Comparison of ENCODE assay signal across 8 mouse cellular contexts in the genomic region with DNA sequence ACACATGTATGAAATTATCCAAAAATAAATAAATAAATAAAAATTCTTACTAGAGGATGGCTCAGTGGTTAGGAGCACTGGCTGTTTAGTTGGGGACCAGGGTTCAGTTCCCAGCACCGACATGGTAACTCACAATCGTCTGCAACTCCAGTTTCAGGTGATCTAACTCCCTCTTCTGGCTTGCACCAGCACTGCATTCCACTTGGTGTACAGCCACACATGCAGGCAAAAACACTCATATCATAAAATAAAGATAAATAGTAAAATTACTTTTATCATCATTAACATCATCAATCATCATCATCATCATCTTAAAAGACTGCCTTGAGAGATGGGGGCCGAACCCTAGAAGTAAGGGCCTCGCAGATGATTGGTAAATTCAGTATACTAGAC. TPM values are rescaled to one million over a fixed set of nuclear protein-coding genes. Genes with fewer than 3 reads are reported as not detected.
DNase-seq lines count a peak whose midpoint lies in the region; ATAC-seq lines count a peak whose summit lies in the region.

No protein-coding gene starts in this region.

- H3K4me1 ChIP-seq in hindbrain, embryonic 11.5 days (replicated peaks; ENCODE audit: control insufficient read depth, insufficient read depth, low read length) = no peaks in the 10 kb centered on the region; the same call in 1 of the 2 replicates
- H3K4me1 ChIP-seq in midbrain, embryonic 10.5 days = peaks cover 12% of the 10 kb centered on the region

- no peaks in the 10 kb centered on the region for H3K9me3 ChIP-seq in hindbrain, embryonic 11.5 days (ENCODE audit: control insufficient read depth, low read length)
- no peaks in the 10 kb centered on the region for H3K9me3 ChIP-seq in midbrain, embryonic 10.5 days (replicated peaks)

- H3K27ac ChIP-seq in hindbrain, embryonic 11.5 days (ENCODE audit: low read depth, low read length) = no peak overlapping the region
- H3K27ac ChIP-seq in midbrain, embryonic 10.5 days (replicated peaks) = peak overlapping the region; percentile 90; the same call in 1 of the 2 replicates

- H3K27me3 ChIP-seq in hindbrain, embryonic 11.5 days (ENCODE audit: control insufficient read depth, insufficient read depth, low read length) = no peaks in the 10 kb centered on the region
- H3K27me3 ChIP-seq in midbrain, embryonic 10.5 days (ENCODE audit: low read depth, poor library complexity, severe bottlenecking) = no peaks in the 10 kb centered on the region

- peak overlapping the region; percentile 63; the same call in 1 of the 2 replicates for H3K4me2 ChIP-seq in hindbrain, embryonic 11.5 days (replicated peaks; ENCODE audit: low read depth, low read length)

- H3K36me3 ChIP-seq in hindbrain, embryonic 11.5 days (ENCODE audit: control insufficient read depth, insufficient read depth, low read length) = no peaks in the 10 kb centered on the region
- H3K36me3 ChIP-seq in midbrain, embryonic 10.5 days = no peaks in the 10 kb centered on the region; the same call in 1 of the 2 replicates

- peak; percentile 89 for DNase-seq in heart, adult 11 months
- no peak for DNase-seq in heart, adult 18-20 months
- peak; percentile 75 for DNase-seq in R1 (ENCODE audit: low read depth, low spot score)
- peak; percentile 30 for DNase-seq in hindbrain, embryonic 11.5 days (ENCODE audit: low spot score)
- DNase-seq in midbrain, embryonic 10.5 days (ENCODE audit: low spot score) = no peak
- no peak for DNase-seq in B cell, adult 2 months
- DNase-seq in yolk sac, embryonic 10.5 days (ENCODE audit: low spot score) = no peak
- no peak for DNase-seq in spleen, postnatal 36 days (ENCODE audit: low spot score in 2 of 2)

- peak overlapping the region; percentile 78; the same call in 1 of the 2 replicates for H3K4me3 ChIP-seq in hindbrain, embryonic 11.5 days (ENCODE audit: low read depth, low read length)
- H3K4me3 ChIP-seq in midbrain, embryonic 10.5 days = peak overlapping the region; percentile 94

- ATAC-seq in hindbrain, embryonic 11.5 days (ENCODE audit: low FRiP score) = peak; percentile 41

- 63% methylated on average over 4 of the region's 4 CpGs for WGBS in hindbrain, embryonic 11.5 days
- WGBS in midbrain, embryonic 10.5 days = 67% methylated on average over 4 of the region's 4 CpGs

- H3K9ac ChIP-seq in hindbrain, embryonic 11.5 days (ENCODE audit: low read depth, low read length) = no peak overlapping the region

RNA-seq across cellular contexts. Expression of a gene that starts 0.4 kb away (rescaled TPM):
- 10 to 100 TPM; 36.7 to 41.0 TPM for total RNA-seq in heart, adult 18-20 months (2021)
- 19.6 and 28.6 TPM in 2 replicates for polyA plus RNA-seq in hindbrain, embryonic 11.5 days (2014; fragmentation: Nextera tagmentation; extraction: Ambion mirVana)
- polyA plus RNA-seq in midbrain, embryonic 10.5 days (2016; fragmentation: Nextera tagmentation; extraction: Ambion mirVana) = 25.7 and 30.0 TPM in 2 replicates

RNA-seq across cellular contexts. Expression of a gene that starts 8.9 kb away (rescaled TPM):
- total RNA-seq in heart, adult 18-20 months (2021) = under 1 TPM; 0.39 to 0.40 TPM
- polyA plus RNA-seq in hindbrain, embryonic 11.5 days (2014; fragmentation: Nextera tagmentation; extraction: Ambion mirVana) = 0.11 and 0.18 TPM in 2 replicates
- polyA plus RNA-seq in midbrain, embryonic 10.5 days (2016; fragmentation: Nextera tagmentation; extraction: Ambion mirVana) = 0.10 and 0.15 TPM in 2 replicates

RNA-seq across cellular contexts. Expression of a gene that starts 56.9 kb away (rescaled TPM):
- total RNA-seq in heart, adult 18-20 months (2021) = 1 to 10 TPM; 6.0 to 7.4 TPM
- polyA plus RNA-seq in hindbrain, embryonic 11.5 days (2014; fragmentation: Nextera tagmentation; extraction: Ambion mirVana) = 29.7 and 30.6 TPM in 2 replicates
- polyA plus RNA-seq in midbrain, embryonic 10.5 days (2016; fragmentation: Nextera tagmentation; extraction: Ambion mirVana) = 36.0 and 37.5 TPM in 2 replicates

Comparison
In these comparisons a context has a peak if more than half of its experiments do, and no peak if none do; other contexts are left out.
1. DNase-seq: peak in heart, adult 11 months (single experiment), R1 (single experiment) and hindbrain, embryonic 11.5 days (single experiment); none in heart, adult 18-20 months (0 of 2), midbrain, embryonic 10.5 days (single experiment), B cell, adult 2 months (0 of 2), yolk sac, embryonic 10.5 days (single experiment) and spleen, postnatal 36 days (0 of 2).